Comparison of ENCODE assay signal across 8 mouse cellular contexts in the genomic region with DNA sequence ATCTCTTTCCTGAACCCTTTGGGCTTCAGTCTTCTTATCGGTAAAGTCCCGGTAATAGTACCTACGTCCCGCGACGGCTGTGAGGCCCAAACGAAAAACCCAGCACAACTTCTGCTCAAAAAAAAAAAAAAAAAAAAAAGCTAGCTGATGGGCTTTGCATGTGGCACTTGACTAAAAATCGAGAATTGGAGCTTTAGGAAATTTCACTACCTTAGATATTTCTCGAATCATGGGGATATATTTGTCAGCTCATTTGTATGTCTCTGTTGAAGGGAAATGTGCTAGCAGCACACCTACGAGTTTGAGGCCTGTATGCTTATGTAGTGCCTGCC. TPM values are rescaled to one million over a fixed set of nuclear protein-coding genes. Genes with fewer than 3 reads are reported as not detected.
DNase-seq lines count a peak whose midpoint lies in the region; ATAC-seq lines count a peak whose summit lies in the region.

No protein-coding gene starts in this region.

- H3K9ac ChIP-seq in kidney, embryonic 15.5 days = peak overlapping the region; percentile 92
- peak overlapping the region; percentile 93 for H3K9ac ChIP-seq in hindbrain, embryonic 14.5 days
- H3K9ac ChIP-seq in midbrain, embryonic 16.5 days (ENCODE audit: low read depth, low read length) = peak overlapping the region; percentile 84

- H3K36me3 ChIP-seq in kidney, embryonic 15.5 days = peaks cover 5% of the 10 kb centered on the region
- H3K36me3 ChIP-seq in hindbrain, embryonic 14.5 days (replicated peaks; ENCODE audit: control insufficient read depth, insufficient read depth) = peaks cover 11% of the 10 kb centered on the region; the same call in 1 of the 2 replicates
- no peaks in the 10 kb centered on the region for H3K36me3 ChIP-seq in midbrain, embryonic 16.5 days (ENCODE audit: control insufficient read depth, insufficient read depth, low read length)

- intact Hi-C loops in left cerebral cortex, postnatal 14 days (cut with DNase I) = no loop called here
- intact Hi-C loops in gastrocnemius, postnatal 14 days (cut with DNase I; ENCODE audit: low total_unique reads) = no loop called here

- H3K9me3 ChIP-seq in kidney, embryonic 15.5 days (replicated peaks) = no peaks in the 10 kb centered on the region
- H3K9me3 ChIP-seq in hindbrain, embryonic 14.5 days (ENCODE audit: control insufficient read depth, low read length) = no peaks in the 10 kb centered on the region
- H3K9me3 ChIP-seq in midbrain, embryonic 16.5 days (replicated peaks; ENCODE audit: control insufficient read depth, low read length, poor library complexity, severe bottlenecking) = no peaks in the 10 kb centered on the region

- under 1% methylated on average over 10 of the region's 10 CpGs for WGBS in kidney, embryonic 15.5 days
- WGBS in hindbrain, embryonic 14.5 days = 1% methylated on average over 10 of the region's 10 CpGs
- WGBS in midbrain, embryonic 16.5 days = 1% methylated on average over 10 of the region's 10 CpGs

- H3K27ac ChIP-seq in kidney, embryonic 15.5 days = peak overlapping the region; percentile 83; the same call in 1 of the 2 replicates
- H3K27ac ChIP-seq in brown adipose tissue, adult 24 weeks (replicated peaks; ENCODE audit: low read depth, low read length) = no peak overlapping the region
- H3K27ac ChIP-seq in hindbrain, embryonic 14.5 days = no peak overlapping the region
- H3K27ac ChIP-seq in midbrain, embryonic 16.5 days (ENCODE audit: low read length) = no peak overlapping the region

- H3K27me3 ChIP-seq in kidney, embryonic 15.5 days = no peaks in the 10 kb centered on the region
- no peaks in the 10 kb centered on the region for H3K27me3 ChIP-seq in hindbrain, embryonic 14.5 days (ENCODE audit: control insufficient read depth, insufficient read depth, low read length)
- H3K27me3 ChIP-seq in midbrain, embryonic 16.5 days (ENCODE audit: control insufficient read depth, insufficient read depth, low read depth, low read length) = no peaks in the 10 kb centered on the region

- no peak for DNase-seq in kidney, postnatal 36 days
- no peak for DNase-seq in hindbrain, embryonic 14.5 days (ENCODE audit: low spot score)
- DNase-seq in adrenal gland, adult 2 months = no peak
- DNase-seq in left cerebral cortex, postnatal 14 days (ENCODE audit: low spot score in 2 of 2) = no peak
- no peak for DNase-seq in gastrocnemius, postnatal 14 days

- peak overlapping the region; percentile 98 for H3K4me3 ChIP-seq in kidney, embryonic 15.5 days (replicated peaks)
- peak overlapping the region; percentile 88 for H3K4me3 ChIP-seq in brown adipose tissue, adult 24 weeks (ENCODE audit: insufficient read depth, low read depth, low read length)
- H3K4me3 ChIP-seq in hindbrain, embryonic 14.5 days (replicated peaks; ENCODE audit: low read length) = peak overlapping the region; percentile 94
- peak overlapping the region; percentile 96 for H3K4me3 ChIP-seq in midbrain, embryonic 16.5 days (ENCODE audit: low read depth, low read length)

- peak overlapping the region; percentile 58 for H3K4me2 ChIP-seq in kidney, embryonic 15.5 days
- peak overlapping the region; percentile 69 for H3K4me2 ChIP-seq in hindbrain, embryonic 14.5 days (replicated peaks)
- peak overlapping the region; percentile 74 for H3K4me2 ChIP-seq in midbrain, embryonic 16.5 days (ENCODE audit: low read length)

- no peak for ATAC-seq in kidney, embryonic 15.5 days (replicated peaks; ENCODE audit: low FRiP score)
- ATAC-seq in hindbrain, embryonic 14.5 days (ENCODE audit: low FRiP score) = no peak
- ATAC-seq in midbrain, embryonic 16.5 days = no peak

- peaks cover 12% of the 10 kb centered on the region for H3K4me1 ChIP-seq in kidney, embryonic 15.5 days
- H3K4me1 ChIP-seq in brown adipose tissue, adult 24 weeks (ENCODE audit: control insufficient read depth, insufficient read depth, insufficient read length, low read length) = peaks cover 3% of the 10 kb centered on the region; the same call in 1 of the 2 replicates
- peaks cover 6% of the 10 kb centered on the region for H3K4me1 ChIP-seq in hindbrain, embryonic 14.5 days (replicated peaks; ENCODE audit: control insufficient read depth, insufficient read depth, low read length)
- H3K4me1 ChIP-seq in midbrain, embryonic 16.5 days (ENCODE audit: control insufficient read depth, insufficient read depth, low read length) = peaks cover 17% of the 10 kb centered on the region

RNA-seq across cellular contexts. Expression of a gene that starts 0.9 kb away (rescaled TPM):
- polyA plus RNA-seq in kidney, embryonic 15.5 days (2015; fragmentation: Nextera tagmentation; extraction: Ambion mirVana) = 283 and 322 TPM in 2 replicates
- polyA plus RNA-seq in brown adipose tissue, adult 24 weeks (2012; ENCODE audit: insufficient read depth, insufficient read length, missing spikeins) = 221 and 237 TPM in 2 replicates
- polyA plus RNA-seq in hindbrain, embryonic 14.5 days (2014; fragmentation: Nextera tagmentation; extraction: Ambion mirVana) = 229 and 231 TPM in 2 replicates
- 208 and 215 TPM in 2 replicates for polyA plus RNA-seq in midbrain, embryonic 16.5 days (2015; fragmentation: Nextera tagmentation; extraction: Ambion mirVana)
- 100 to 1,000 TPM; 301 to 321 TPM for total RNA-seq in adrenal gland, adult 2 months (2021)
- 5.1 and 5.5 TPM in 2 replicates for polyA plus RNA-seq in adrenal gland, adult 2 months (2012; rRNA removed)
- total RNA-seq in left cerebral cortex, postnatal 14 days (2021) = 100 to 1,000 TPM; 280 to 339 TPM
- 100 to 1,000 TPM; 117 to 122 TPM for total RNA-seq in gastrocnemius, postnatal 14 days (2021)

RNA-seq across cellular contexts. Expression of a gene that starts 32.5 kb away (rescaled TPM):
- 14.8 and 16.1 TPM in 2 replicates for polyA plus RNA-seq in kidney, embryonic 15.5 days (2015; fragmentation: Nextera tagmentation; extraction: Ambion mirVana)
- 25.7 and 66.6 TPM in 2 replicates for polyA plus RNA-seq in brown adipose tissue, adult 24 weeks (2012; ENCODE audit: insufficient read depth, insufficient read length, missing spikeins)
- polyA plus RNA-seq in hindbrain, embryonic 14.5 days (2014; fragmentation: Nextera tagmentation; extraction: Ambion mirVana) = 58.1 and 61.5 TPM in 2 replicates
- 26.1 and 31.7 TPM in 2 replicates for polyA plus RNA-seq in midbrain, embryonic 16.5 days (2015; fragmentation: Nextera tagmentation; extraction: Ambion mirVana)
- 10 to 100 TPM; 45.4 to 45.6 TPM for total RNA-seq in adrenal gland, adult 2 months (2021)
- 3.7 and 3.8 TPM in 2 replicates for polyA plus RNA-seq in adrenal gland, adult 2 months (2012; rRNA removed)
- total RNA-seq in left cerebral cortex, postnatal 14 days (2021) = 100 to 1,000 TPM; 256 TPM
- total RNA-seq in gastrocnemius, postnatal 14 days (2021) = 10 to 100 TPM; 12.2 to 14.1 TPM

Comparison
In these comparisons a context has a peak if more than half of its experiments do, and no peak if none do; other contexts are left out.
1. RNA of a gene that starts 0.9 kb away (polyA plus RNA-seq): 283 to 322 TPM in kidney, embryonic 15.5 days, 221 to 237 TPM in brown adipose tissue, adult 24 weeks, 229 to 231 TPM in hindbrain, embryonic 14.5 days and 208 to 215 TPM in midbrain, embryonic 16.5 days; 5.1 to 5.5 TPM in adrenal gland, adult 2 months; every median in the first group is over 10 times any median in the second.
2. Peak in every context shown above with its lines, with median percentiles within 50 percentile points of each other: H3K4me2 ChIP-seq, H3K4me3 ChIP-seq and H3K9ac ChIP-seq.